Mouse (Mus musculus): ENCODE data around the gene Ces2b. TPM values are rescaled to one million over a fixed set of nuclear protein-coding genes. Genes with fewer than 3 reads are reported as not detected.

Gene Ces2b
- polyA plus RNA-seq, 1 experiment from 2014 or later = 0.26 TPM

Other genes starting within 250 kb of the Ces2b start
- 11.7 and 12.3 TPM in 2 replicates for gene Pdp2, start 240.1 kb upstream of the Ces2b start, polyA plus RNA-seq (2015; fragmentation: Nextera tagmentation; extraction: Ambion mirVana)
- 0.17 and 0.23 TPM in 2 replicates for gene Cdh16, start 207.2 kb upstream of the Ces2b start, polyA plus RNA-seq (2015; fragmentation: Nextera tagmentation; extraction: Ambion mirVana)
- 12.1 and 13.3 TPM in 2 replicates for gene Rrad, start 200.2 kb upstream of the Ces2b start, polyA plus RNA-seq (2015; fragmentation: Nextera tagmentation; extraction: Ambion mirVana)
- 106 and 115 TPM in 2 replicates for gene Ciao2b, start 189.6 kb upstream of the Ces2b start, polyA plus RNA-seq (2015; fragmentation: Nextera tagmentation; extraction: Ambion mirVana)
- gene Ces2a, start 97.6 kb upstream of the Ces2b start, polyA plus RNA-seq (2015; fragmentation: Nextera tagmentation; extraction: Ambion mirVana) = 0.12 and 0.15 TPM in 2 replicates
- gene Ces2c, start 15.5 kb downstream of the Ces2b start, polyA plus RNA-seq (2015; fragmentation: Nextera tagmentation; extraction: Ambion mirVana) = 0.49 and 0.56 TPM in 2 replicates
- 0.13 and 0.35 TPM in 2 replicates for gene Ces2e, start 94.7 kb downstream of the Ces2b start, polyA plus RNA-seq (2015; fragmentation: Nextera tagmentation; extraction: Ambion mirVana)
- gene Ces2f, start 115.8 kb downstream of the Ces2b start, polyA plus RNA-seq (2015; fragmentation: Nextera tagmentation; extraction: Ambion mirVana) = 0.09 and 0.41 TPM in 2 replicates
- 0.68 and 1.0 TPM in 2 replicates for gene Ces2g, start 130.1 kb downstream of the Ces2b start, polyA plus RNA-seq (2015; fragmentation: Nextera tagmentation; extraction: Ambion mirVana)
- not detected in 2 replicates for gene Ces2h, start 169.3 kb downstream of the Ces2b start, polyA plus RNA-seq (2015; fragmentation: Nextera tagmentation; extraction: Ambion mirVana)
- 0.07 TPM in 1 of 2 replicates, not detected in the other for gene Ces3a, start 217.0 kb downstream of the Ces2b start, polyA plus RNA-seq (2015; fragmentation: Nextera tagmentation; extraction: Ambion mirVana)

Data from thymus, postnatal 0 days (tissue).